In the genomic region with DNA sequence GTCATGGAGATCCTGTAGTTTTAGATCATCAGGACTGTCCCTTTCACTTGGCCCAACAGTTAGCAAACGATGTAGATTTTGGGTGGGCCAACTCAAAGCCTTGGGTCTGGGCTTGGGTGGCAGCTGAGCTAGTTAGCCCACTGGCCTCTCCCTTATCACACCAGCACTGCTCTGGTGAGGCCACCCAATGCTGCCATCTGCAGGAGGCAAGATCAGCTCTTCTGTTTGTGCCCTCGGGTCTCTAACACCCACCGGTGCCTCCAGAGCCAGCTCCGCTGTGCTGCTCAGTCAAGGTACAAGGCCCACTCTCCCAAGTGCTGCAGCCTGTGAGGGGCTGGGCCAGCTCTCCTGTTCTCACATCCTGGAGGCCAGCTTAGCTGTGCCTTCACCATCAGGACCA, we compare ENCODE assay signal across 10 mouse cellular contexts. TPM values are rescaled to one million over a fixed set of nuclear protein-coding genes. Genes with fewer than 3 reads are reported as not detected.
DNase-seq lines count a peak whose midpoint lies in the region; ATAC-seq and TF ChIP-seq lines count a peak whose summit lies in the region.
"Had no signal": no experiment of that assay in that cellular context is flagged by ENCODE, and none has a peak within 500 bp of the region (broad histone marks: within the 10 kb centered on the region; RNA-seq: fewer than 3 reads in every experiment).

No protein-coding gene starts in this region.

- H3K27ac ChIP-seq in bone marrow, adult 2 months (ENCODE audit: control insufficient read depth, insufficient read depth, low read depth, low read length, poor library complexity) = peak overlapping the region; percentile 71
- H3K27ac ChIP-seq: liver, embryonic 15.5 days had no signal

- WGBS in bone marrow, adult 2 months = 57% methylated on average over 4 of the region's 4 CpGs

- H3K4me3 ChIP-seq in bone marrow, adult 2 months (replicated peaks; ENCODE audit: control insufficient read depth, low read depth, low read length) = no peak overlapping the region
- H3K4me3 ChIP-seq: liver, embryonic 15.5 days had no signal

- TF ChIP-seq CTCF in bone marrow, adult 2 months (IDR thresholded peaks at IDR 0.05; ENCODE audit: control insufficient read depth, insufficient read depth, low read length) = peak; percentile 57; the same call in 1 of the 2 replicates

- peaks cover 4% of the 10 kb centered on the region; the same call in 1 of the 2 replicates for H3K4me1 ChIP-seq in bone marrow, adult 2 months (ENCODE audit: control insufficient read depth, insufficient read depth, low read length)

- TF ChIP-seq POLR2A in bone marrow, adult 2 months (IDR thresholded peaks at IDR 0.05; ENCODE audit: borderline replicate concordance, control insufficient read depth, low read depth, low read length) = peak; percentile 22; the same call in 1 of the 2 replicates

- DNase-seq in lung, postnatal 25 days (ENCODE audit: low spot score) = peak; percentile 16
- no peak for DNase-seq in lung, adult 18-20 months
- DNase-seq in thymus, postnatal 25 days = peak; percentile 56
- DNase-seq in urinary bladder, postnatal 14 days (ENCODE audit: low spot score) = no peak
- DNase-seq in embryo, embryonic 9.5 days (ENCODE audit: extremely low spot score) = no peak

- peak; percentile 66 for ATAC-seq in megakaryocyte-erythroid progenitor cell, adult 5-6 weeks (replicated peaks; ENCODE audit: low FRiP score, low TSS enrichment, poor library complexity, severe bottlenecking)

RNA-seq across cellular contexts. Expression of gene Dusp11, which starts 5.2 kb away (rescaled TPM):
- 36.6 and 50.6 TPM in 2 replicates for polyA plus RNA-seq in bone marrow, adult 2 months (2011; ENCODE audit: insufficient read depth, insufficient read length, low replicate concordance, missing spikeins)
- total RNA-seq in megakaryocyte-erythroid progenitor cell, adult 5-6 weeks (2014; fragmentation: Nextera tagmentation) = 93.0 and 94.7 TPM in 2 replicates
- 46.7 and 51.1 TPM in 2 replicates for total RNA-seq in megakaryocyte-erythroid progenitor cell, adult 5-6 weeks (2017)

RNA-seq across cellular contexts. Expression of gene Figla, which starts 49.3 kb away (rescaled TPM):
- polyA plus RNA-seq in bone marrow, adult 2 months (2011; ENCODE audit: insufficient read depth, insufficient read length, low replicate concordance, missing spikeins) = not detected in 2 replicates
- total RNA-seq in megakaryocyte-erythroid progenitor cell, adult 5-6 weeks (2014; fragmentation: Nextera tagmentation) = not detected in 2 replicates
- total RNA-seq in megakaryocyte-erythroid progenitor cell, adult 5-6 weeks (2017) = not detected in 2 replicates
- total RNA-seq: gastrocnemius, adult 8-10 months; hematopoietic stem cell, adult 5-6 weeks had no signal
- polyA plus RNA-seq: liver, embryonic 15.5 days had no signal

RNA-seq across cellular contexts. Expression of gene Nat8f1, which starts 51.2 kb away (rescaled TPM):
- polyA plus RNA-seq in bone marrow, adult 2 months (2011; ENCODE audit: insufficient read depth, insufficient read length, low replicate concordance, missing spikeins) = 1.3 and 24.1 TPM in 2 replicates
- 3.6 and 10.2 TPM in 2 replicates for total RNA-seq in megakaryocyte-erythroid progenitor cell, adult 5-6 weeks (2014; fragmentation: Nextera tagmentation)
- 1.4 and 2.2 TPM in 2 replicates for total RNA-seq in megakaryocyte-erythroid progenitor cell, adult 5-6 weeks (2017)

RNA-seq across cellular contexts. Expression of gene Tprkb, which starts 55.0 kb away (rescaled TPM):
- polyA plus RNA-seq in bone marrow, adult 2 months (2011; ENCODE audit: insufficient read depth, insufficient read length, low replicate concordance, missing spikeins) = 8.9 and 10.1 TPM in 2 replicates
- 37.6 and 38.1 TPM in 2 replicates for total RNA-seq in megakaryocyte-erythroid progenitor cell, adult 5-6 weeks (2014; fragmentation: Nextera tagmentation)
- total RNA-seq in megakaryocyte-erythroid progenitor cell, adult 5-6 weeks (2017) = 47.5 and 54.2 TPM in 2 replicates

Comparison
In these comparisons a context has a peak if more than half of its experiments do, and no peak if none do; other contexts are left out.
1. DNase-seq: peak in lung, postnatal 25 days (single experiment) and thymus, postnatal 25 days (single experiment); none in lung, adult 18-20 months (0 of 2), urinary bladder, postnatal 14 days (single experiment) and embryo, embryonic 9.5 days (single experiment).